Mouse (Mus musculus) adrenal gland, postnatal 4 days (tissue): Measurements from ENCODE around the gene Cobll1. TPM values are rescaled to one million over a fixed set of nuclear protein-coding genes. Genes with fewer than 3 reads are reported as not detected.

ENCODE experiments used
- DNase-seq, 2 experiments: peaks; one replicate each; pipeline ENCODE4 v3.0.0; 2021 to 2022; ENCODE audit warnings: low spot score in 2 of 2, mixed read lengths in 2 of 2
- total RNA-seq, 2 experiments: library from RNA; stranded (reverse); gene quantifications; 2 replicates each; pipeline ENCODE4 v1.2.3; 2021

Gene Cobll1
- total RNA-seq, 2 experiments from 2014 or later: 148 to 149 TPM

- no peak for DNase-seq
Measured at GRCm38 (mm10) chr2:65157981-65158651, 81.1 kb downstream of the Cobll1 start.

- DNase-seq: no peak
Measured at GRCm38 (mm10) chr2:65157325-65157724, 81.9 kb downstream of the Cobll1 start.

- no peak for DNase-seq
Measured at GRCm38 (mm10) chr2:65148928-65149327, 90.3 kb downstream of the Cobll1 start.

- DNase-seq: no peak
Measured at GRCm38 (mm10) chr2:65147431-65147830, 91.8 kb downstream of the Cobll1 start.

GRCm38 (mm10) chr2:65145421-65146117 is 93.6 kb downstream of the Cobll1 start:
- no peak for DNase-seq

- no peak for DNase-seq
Measured at GRCm38 (mm10) chr2:65141093-65141661, 98.0 kb downstream of the Cobll1 start.

GRCm38 (mm10) chr2:65140330-65140922 is 98.8 kb downstream of the Cobll1 start:
- DNase-seq: no peak

GRCm38 (mm10) chr2:65139606-65140329 is 99.4 kb downstream of the Cobll1 start:
- no peak for DNase-seq

GRCm38 (mm10) chr2:65138992-65139391 is 100.2 kb downstream of the Cobll1 start:
- DNase-seq: no peak

GRCm38 (mm10) chr2:65126141-65126783 is 112.9 kb downstream of the Cobll1 start:
- no peak for DNase-seq

GRCm38 (mm10) chr2:65123702-65124101 is 115.5 kb downstream of the Cobll1 start:
- DNase-seq: no peak

- DNase-seq: no peak
Measured at GRCm38 (mm10) chr2:65121435-65121834, 117.8 kb downstream of the Cobll1 start.

GRCm38 (mm10) chr2:65121012-65121411 is 118.2 kb downstream of the Cobll1 start:
- no peak for DNase-seq

GRCm38 (mm10) chr2:65120112-65120511 is 119.1 kb downstream of the Cobll1 start:
- no peak for DNase-seq

GRCm38 (mm10) chr2:65119667-65120066 is 119.5 kb downstream of the Cobll1 start:
- no peak for DNase-seq

GRCm38 (mm10) chr2:65119076-65119475 is 120.1 kb downstream of the Cobll1 start:
- no peak for DNase-seq

GRCm38 (mm10) chr2:65117859-65118258 is 121.3 kb downstream of the Cobll1 start:
- DNase-seq: no peak

GRCm38 (mm10) chr2:65116428-65117125 is 122.6 kb downstream of the Cobll1 start:
- no peak for DNase-seq

- DNase-seq: no peak
Measured at GRCm38 (mm10) chr2:65113191-65113590, 126.0 kb downstream of the Cobll1 start.

GRCm38 (mm10) chr2:65104569-65104968 is 134.6 kb downstream of the Cobll1 start:
- DNase-seq: no peak
